Mouse (Mus musculus) ES-CJ7 (cell line): ENCODE measurements around the gene Celf2.

Experiments
- DNase-seq: peaks from one replicate; pipeline ENCODE4 v3.0.0; 2011; ENCODE audit warnings: low read depth, low spot score

Gene Celf2

GRCm38 (mm10) chr2:6739998-6740668 lies 769.2 kb downstream of the Celf2 start:
- DNase-seq = no peak

- DNase-seq = no peak
Observed at GRCm38 (mm10) chr2:6732026-6732425, 777.3 kb downstream of the Celf2 start.

GRCm38 (mm10) chr2:6730860-6731259 lies 778.5 kb downstream of the Celf2 start:
- no peak for DNase-seq

GRCm38 (mm10) chr2:6729984-6730383 lies 779.4 kb downstream of the Celf2 start:
- no peak for DNase-seq

GRCm38 (mm10) chr2:6728840-6729252 lies 780.5 kb downstream of the Celf2 start:
- DNase-seq = no peak

GRCm38 (mm10) chr2:6727366-6727765 lies 782.0 kb downstream of the Celf2 start:
- DNase-seq = no peak

GRCm38 (mm10) chr2:6726071-6726470 lies 783.3 kb downstream of the Celf2 start:
- no peak for DNase-seq

- DNase-seq = no peak
Observed at GRCm38 (mm10) chr2:6723602-6724001, 785.8 kb downstream of the Celf2 start.

- DNase-seq = no peak
Observed at GRCm38 (mm10) chr2:6721460-6722401, 787.6 kb downstream of the Celf2 start.

- peak; percentile 16 for DNase-seq
Observed at GRCm38 (mm10) chr2:6720753-6721459, 788.5 kb downstream of the Celf2 start.

- DNase-seq = no peak
Observed at GRCm38 (mm10) chr2:6718864-6719263, 790.5 kb downstream of the Celf2 start.

GRCm38 (mm10) chr2:6717953-6718352 lies 791.4 kb downstream of the Celf2 start:
- no peak for DNase-seq

GRCm38 (mm10) chr2:6715562-6715961 lies 793.8 kb downstream of the Celf2 start:
- DNase-seq = no peak

GRCm38 (mm10) chr2:6713529-6713928 lies 795.8 kb downstream of the Celf2 start:
- DNase-seq = no peak

GRCm38 (mm10) chr2:6710687-6711430 lies 798.5 kb downstream of the Celf2 start:
- no peak for DNase-seq

- DNase-seq = no peak
Observed at GRCm38 (mm10) chr2:6707959-6708519, 801.3 kb downstream of the Celf2 start.

- DNase-seq = no peak
Observed at GRCm38 (mm10) chr2:6707276-6707675, 802.1 kb downstream of the Celf2 start.

- DNase-seq = no peak
Observed at GRCm38 (mm10) chr2:6705929-6706739, 803.2 kb downstream of the Celf2 start.

GRCm38 (mm10) chr2:6705475-6705874 lies 803.9 kb downstream of the Celf2 start:
- no peak for DNase-seq

GRCm38 (mm10) chr2:6704804-6705203 lies 804.6 kb downstream of the Celf2 start:
- DNase-seq = no peak
